In the genomic region with DNA sequence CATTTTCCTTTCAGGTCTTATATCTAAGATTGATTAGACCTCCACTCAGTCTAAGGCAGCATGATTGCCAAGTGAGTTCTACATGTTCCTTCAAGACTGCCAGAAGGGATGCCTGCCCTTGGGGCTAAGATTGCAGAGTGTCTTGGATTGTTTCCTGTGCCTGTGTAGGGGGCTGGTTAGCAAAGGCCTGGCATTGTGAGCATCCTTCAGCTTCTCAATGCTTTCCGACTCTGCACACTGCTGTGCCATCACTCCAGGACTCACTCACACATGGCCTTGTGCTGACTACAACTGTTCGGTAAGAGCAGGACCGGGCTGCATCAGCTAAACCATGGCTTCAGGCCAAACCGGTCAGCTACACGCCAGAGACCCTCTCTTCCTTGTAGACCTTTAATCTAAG, we compare ENCODE assay signal across 15 mouse cellular contexts.
A peak's percentile ranks its signal among the peaks of the same experiment; 100 is the strongest.
DNase-seq lines count a peak whose midpoint lies in the region; ATAC-seq lines count a peak whose summit lies in the region.
"Had no signal": no experiment of that assay in that cellular context is flagged by ENCODE, and none has a peak within 500 bp of the region (broad histone marks: within the 10 kb centered on the region; RNA-seq: fewer than 3 reads in every experiment).

No protein-coding gene starts in this region.

- no peak overlapping the region for H3K9ac ChIP-seq in heart, embryonic 13.5 days
- H3K9ac ChIP-seq in stomach, embryonic 16.5 days (ENCODE audit: low read length) = no peak overlapping the region

- intact Hi-C loops in heart, postnatal 25 days (cut with DNase I) = loop anchor here (2.0 to 5.0 kb wide), 5 partner anchors 75 to 320 kb away; no protein-coding TSS in a partner anchor

- H3K4me1 ChIP-seq in heart, embryonic 13.5 days = peaks cover 56% of the 10 kb centered on the region
- peaks cover 34% of the 10 kb centered on the region for H3K4me1 ChIP-seq in stomach, embryonic 16.5 days (ENCODE audit: control insufficient read depth, insufficient read depth, low read length)

- no peak overlapping the region for H3K4me3 ChIP-seq in heart, embryonic 13.5 days
- H3K4me3 ChIP-seq in stomach, embryonic 16.5 days (replicated peaks; ENCODE audit: low read length) = no peak overlapping the region
- H3K4me3 ChIP-seq: midbrain, embryonic 10.5 days had no signal

- DNase-seq in adrenal gland, adult 8-10 months = peak; percentile 42
- no peak for DNase-seq in adrenal gland, postnatal 25 days
- DNase-seq in heart, postnatal 25 days (ENCODE audit: low spot score) = no peak
- DNase-seq in ovary, adult 18-20 months (ENCODE audit: low spot score) = peak; percentile 20
- DNase-seq in ovary, postnatal 14 days (ENCODE audit: low spot score) = no peak
- no peak for DNase-seq in layer of hippocampus, postnatal 25 days (ENCODE audit: extremely low spot score in 1 of 2, low spot score in 1 of 2)
- DNase-seq: cerebellum, adult 18-20 months; kidney, postnatal 14 days; lung, postnatal 14 days; retina, postnatal 1 day; thymus, postnatal 25 days had no signal

- WGBS in heart, embryonic 13.5 days = 43% methylated on average over 5 of the region's 5 CpGs
- 59% methylated on average over 5 of the region's 5 CpGs for WGBS in stomach, embryonic 16.5 days

- no peaks in the 10 kb centered on the region for H3K9me3 ChIP-seq in heart, embryonic 13.5 days
- H3K9me3 ChIP-seq in stomach, embryonic 16.5 days (replicated peaks; ENCODE audit: control insufficient read depth, low read length) = no peaks in the 10 kb centered on the region
- H3K9me3 ChIP-seq: midbrain, embryonic 10.5 days had no signal

- no peak; the same call in 1 of the 2 replicates for ATAC-seq in heart, embryonic 13.5 days (ENCODE audit: extremely low read depth, insufficient number of reproducible peaks, low FRiP score, low TSS enrichment)
- no peak for ATAC-seq in stomach, embryonic 16.5 days (ENCODE audit: insufficient read depth, low FRiP score)

- H3K4me2 ChIP-seq in heart, embryonic 13.5 days = no peak overlapping the region
- no peak overlapping the region for H3K4me2 ChIP-seq in stomach, embryonic 16.5 days (ENCODE audit: low read depth, low read length)
- H3K4me2 ChIP-seq: liver, embryonic 11.5 days had no signal

- peak overlapping the region; percentile 94 for H3K27ac ChIP-seq in heart, embryonic 13.5 days (replicated peaks)
- peak overlapping the region; percentile 97; the same call in 1 of the 2 replicates for H3K27ac ChIP-seq in stomach, embryonic 16.5 days (ENCODE audit: low read length)
- H3K27ac ChIP-seq: midbrain, embryonic 10.5 days had no signal

- H3K27me3 ChIP-seq in heart, embryonic 13.5 days (replicated peaks) = no peaks in the 10 kb centered on the region
- H3K27me3 ChIP-seq in stomach, embryonic 16.5 days (ENCODE audit: control insufficient read depth, insufficient read depth, low read length) = no peaks in the 10 kb centered on the region

- H3K36me3 ChIP-seq in heart, embryonic 13.5 days = peaks cover 16% of the 10 kb centered on the region
- no peaks in the 10 kb centered on the region for H3K36me3 ChIP-seq in stomach, embryonic 16.5 days (ENCODE audit: control insufficient read depth, insufficient read depth, low read length)
- H3K36me3 ChIP-seq: midbrain, embryonic 10.5 days had no signal

Comparison
In these comparisons a context has a peak if more than half of its experiments do, and no peak if none do; other contexts are left out.
1. DNase-seq: peak in adrenal gland, adult 8-10 months (single experiment) and ovary, adult 18-20 months (single experiment); none in adrenal gland, postnatal 25 days (single experiment), heart, postnatal 25 days (single experiment), ovary, postnatal 14 days (single experiment) and layer of hippocampus, postnatal 25 days (0 of 2).